Mouse (Mus musculus) lung, adult 2 months (tissue): ENCODE data around the gene Nr5a1.

ENCODE experiments used
- CTCF ChIP-seq: fragments of 200-500 bp; IDR thresholded peaks from 2 replicates; pipeline ENCODE4 v1.5.1; 2011; ENCODE audit warnings: mild to moderate bottlenecking, low read length, control low read depth; ENCODE audit not compliant: insufficient read depth
- POLR2A ChIP-seq: fragments of 200-500 bp; IDR thresholded peaks from 2 replicates; pipeline ENCODE4 v1.6.1; 2011; ENCODE audit warnings: low read depth, mild to moderate bottlenecking, control low read depth, low read length, borderline replicate concordance; ENCODE audit errors: extremely low read depth

- no peak for TF ChIP-seq CTCF
- no peak for TF ChIP-seq POLR2A
Measured at GRCm38 (mm10) chr2:38685746-38686145, 28.6 kb downstream of the Nr5a1 start.
